Mouse (Mus musculus): ENCODE data around the gene Cep19.

- TF ChIP-seq CTCF (IDR thresholded peaks at IDR 0.05; ENCODE audit: control insufficient read depth, insufficient read depth, low read length) = no peak
- TF ChIP-seq POLR2A (IDR thresholded peaks at IDR 0.05; ENCODE audit: borderline replicate concordance, control insufficient read depth, low read depth, low read length) = no peak
Measured at GRCm38 (mm10) chr16:32156719-32157118, 57.1 kb downstream of the Cep19 start.

Measured in bone marrow, adult 2 months (tissue).